Mouse (Mus musculus): ENCODE results near the gene Lrp5. TPM values are rescaled to one million over a fixed set of nuclear protein-coding genes. Genes with fewer than 3 reads are reported as not detected.
A peak's percentile ranks its signal among the peaks of the same experiment; 100 is the strongest.
"Not testable (repeated sequence)": the region's sequence is repeated elsewhere in the genome, so short reads cannot be mapped to it uniquely, and the experiment has no call there.

The Lrp5 gene
- polyA plus RNA-seq, 1 experiment from 2014 or later, result 5.2 TPM

GRCm38 (mm10) chr19:3589968-3590367 is 96.4 kb downstream of the Lrp5 start:
- H3K36me3 ChIP-seq (replicated peaks; ENCODE audit: control insufficient read depth, insufficient read depth, low read depth, low read length), result peaks cover 8% of the 10 kb centered on the region

GRCm38 (mm10) chr19:3589547-3589946 is 96.8 kb downstream of the Lrp5 start:
- Histone ChIP-seq H3K9ac (replicated peaks; ENCODE audit: low read length) (no peak overlapping the region), H3K4me1 (ENCODE audit: control insufficient read depth, insufficient read depth, low read length) (no peaks in the 10 kb centered on the region), H3K27ac (replicated peaks; ENCODE audit: low read depth, low read length) (no peak overlapping the region), H3K9me3 (replicated peaks; ENCODE audit: control insufficient read depth, low read length) (no peaks in the 10 kb centered on the region), H3K4me3 (ENCODE audit: low read depth, low read length) (no peak overlapping the region), H3K36me3 (replicated peaks; ENCODE audit: control insufficient read depth, insufficient read depth, low read depth, low read length) (peaks cover 8% of the 10 kb centered on the region), H3K27me3 (ENCODE audit: control insufficient read depth, insufficient read depth, low read length) (no peaks in the 10 kb centered on the region), H3K4me2 (ENCODE audit: low read depth, low read length) (no peak overlapping the region)
- ATAC-seq (replicated peaks; ENCODE audit: insufficient number of reproducible peaks, low FRiP score, low TSS enrichment, low read depth) (no peak), DNase-seq (ENCODE audit: low spot score) (no peak)
- WGBS, result 87% methylated on average over 5 of the region's 5 CpGs

More at GRCm38 (mm10) chr19:3589968-3590367, 96.4 kb downstream of the Lrp5 start:
- no peaks in the 10 kb centered on the region for H3K9me3 ChIP-seq (replicated peaks; ENCODE audit: control insufficient read depth, low read length)
- H3K27ac ChIP-seq (replicated peaks; ENCODE audit: low read depth, low read length), result no peak overlapping the region
- H3K9ac ChIP-seq (replicated peaks; ENCODE audit: low read length), result no peak overlapping the region
- ATAC-seq (replicated peaks; ENCODE audit: insufficient number of reproducible peaks, low FRiP score, low TSS enrichment, low read depth), result no peak
- no peaks in the 10 kb centered on the region for H3K4me1 ChIP-seq (ENCODE audit: control insufficient read depth, insufficient read depth, low read length)
- WGBS, result over 99% methylated on average over 4 of the region's 4 CpGs
- H3K4me2 ChIP-seq (ENCODE audit: low read depth, low read length), result no peak overlapping the region
- DNase-seq (ENCODE audit: low spot score), result no peak
- no peak overlapping the region for H3K4me3 ChIP-seq (ENCODE audit: low read depth, low read length)
- no peaks in the 10 kb centered on the region for H3K27me3 ChIP-seq (ENCODE audit: control insufficient read depth, insufficient read depth, low read length)

GRCm38 (mm10) chr19:3587729-3588128 is 98.6 kb downstream of the Lrp5 start:
- DNase-seq (ENCODE audit: low spot score), result peak; percentile 11
- not testable (repeated sequence) for H3K36me3 ChIP-seq (replicated peaks; ENCODE audit: control insufficient read depth, insufficient read depth, low read depth, low read length); H3K4me1 ChIP-seq (ENCODE audit: control insufficient read depth, insufficient read depth, low read length); H3K9me3 ChIP-seq (replicated peaks; ENCODE audit: control insufficient read depth, low read length); H3K27me3 ChIP-seq (ENCODE audit: control insufficient read depth, insufficient read depth, low read length); H3K4me2 ChIP-seq (ENCODE audit: low read depth, low read length); H3K27ac ChIP-seq (replicated peaks; ENCODE audit: low read depth, low read length); ATAC-seq (replicated peaks; ENCODE audit: insufficient number of reproducible peaks, low FRiP score, low TSS enrichment, low read depth); H3K9ac ChIP-seq (replicated peaks; ENCODE audit: low read length); H3K4me3 ChIP-seq (ENCODE audit: low read depth, low read length)
- 92% methylated on average over 5 of the region's 5 CpGs for WGBS

- peaks cover 8% of the 10 kb centered on the region for H3K36me3 ChIP-seq (replicated peaks; ENCODE audit: control insufficient read depth, insufficient read depth, low read depth, low read length)
- WGBS, result 48% methylated on average over 1 of the region's 1 CpGs
- H3K4me1 ChIP-seq (ENCODE audit: control insufficient read depth, insufficient read depth, low read length), result no peaks in the 10 kb centered on the region
- peak; percentile 58 for DNase-seq (ENCODE audit: low spot score)
- H3K27ac ChIP-seq (replicated peaks; ENCODE audit: low read depth, low read length), result no peak overlapping the region
- H3K9ac ChIP-seq (replicated peaks; ENCODE audit: low read length), result no peak overlapping the region
- no peak overlapping the region for H3K4me3 ChIP-seq (ENCODE audit: low read depth, low read length)
- no peak for ATAC-seq (replicated peaks; ENCODE audit: insufficient number of reproducible peaks, low FRiP score, low TSS enrichment, low read depth)
- no peaks in the 10 kb centered on the region for H3K27me3 ChIP-seq (ENCODE audit: control insufficient read depth, insufficient read depth, low read length)
- no peak overlapping the region for H3K4me2 ChIP-seq (ENCODE audit: low read depth, low read length)
- H3K9me3 ChIP-seq (replicated peaks; ENCODE audit: control insufficient read depth, low read length), result no peaks in the 10 kb centered on the region
Measured at GRCm38 (mm10) chr19:3586540-3586939, 99.8 kb downstream of the Lrp5 start.

DNA sequence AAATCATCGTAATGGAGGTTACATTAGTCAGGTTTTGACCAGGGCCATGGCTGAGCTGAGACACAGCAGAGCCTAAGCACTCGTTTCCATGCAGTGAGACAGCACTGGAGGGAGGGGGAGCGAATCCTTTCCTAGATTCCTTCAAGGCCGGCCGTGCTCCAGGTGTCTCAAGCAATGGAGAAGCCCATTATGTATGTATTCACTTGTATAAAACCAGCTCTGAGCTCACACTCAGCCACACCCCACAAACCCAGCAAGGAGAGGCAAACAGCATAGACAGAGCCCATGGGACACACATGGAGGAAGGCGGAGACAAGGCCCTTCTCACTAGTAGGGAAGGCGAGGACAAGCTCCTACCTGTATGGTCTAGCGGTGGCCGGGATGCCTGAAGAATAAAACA is 100.3 kb downstream of the Lrp5 start:
- H3K9ac ChIP-seq (replicated peaks; ENCODE audit: low read length), result no peak overlapping the region
- WGBS, result 95% methylated on average over 9 of the region's 9 CpGs
- no peaks in the 10 kb centered on the region for H3K27me3 ChIP-seq (ENCODE audit: control insufficient read depth, insufficient read depth, low read length)
- H3K4me3 ChIP-seq (ENCODE audit: low read depth, low read length), result no peak overlapping the region
- peaks cover 8% of the 10 kb centered on the region for H3K36me3 ChIP-seq (replicated peaks; ENCODE audit: control insufficient read depth, insufficient read depth, low read depth, low read length)
- ATAC-seq (replicated peaks; ENCODE audit: insufficient number of reproducible peaks, low FRiP score, low TSS enrichment, low read depth) (no peak), DNase-seq (ENCODE audit: low spot score) (no peak)
- H3K4me1 ChIP-seq (ENCODE audit: control insufficient read depth, insufficient read depth, low read length), result no peaks in the 10 kb centered on the region
- no peak overlapping the region for H3K4me2 ChIP-seq (ENCODE audit: low read depth, low read length)
- no peak overlapping the region for H3K27ac ChIP-seq (replicated peaks; ENCODE audit: low read depth, low read length)
- H3K9me3 ChIP-seq (replicated peaks; ENCODE audit: control insufficient read depth, low read length), result no peaks in the 10 kb centered on the region

DNA sequence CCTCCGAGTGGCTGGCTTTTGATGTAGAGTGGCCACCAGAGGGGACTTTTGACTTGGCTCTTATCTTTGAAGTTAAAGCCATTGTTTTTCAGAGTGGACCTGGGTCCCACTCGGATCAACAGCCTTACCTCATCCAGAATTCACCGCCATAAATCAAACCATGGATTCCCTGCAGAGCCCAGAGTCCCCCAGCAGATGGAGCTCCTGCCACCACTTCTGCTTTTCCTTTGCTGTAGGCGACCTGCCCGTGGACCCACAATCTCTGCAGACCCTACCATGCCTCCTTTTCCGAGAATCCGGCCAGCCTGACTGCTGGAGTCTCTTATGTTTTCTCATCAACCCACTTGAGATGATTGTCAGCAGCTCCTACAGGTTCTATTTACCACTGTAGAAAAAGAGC is 105.0 kb downstream of the Lrp5 start:
- ATAC-seq (replicated peaks; ENCODE audit: insufficient number of reproducible peaks, low FRiP score, low TSS enrichment, low read depth) (no peak), DNase-seq (ENCODE audit: low spot score) (peak; percentile 63)
- WGBS, result 28% methylated on average over 7 of the region's 7 CpGs
- H3K9ac ChIP-seq (replicated peaks; ENCODE audit: low read length), result no peak overlapping the region
- no peak overlapping the region for H3K4me3 ChIP-seq (ENCODE audit: low read depth, low read length)
- no peaks in the 10 kb centered on the region for H3K9me3 ChIP-seq (replicated peaks; ENCODE audit: control insufficient read depth, low read length)
- H3K27me3 ChIP-seq (ENCODE audit: control insufficient read depth, insufficient read depth, low read length), result no peaks in the 10 kb centered on the region
- H3K27ac ChIP-seq (replicated peaks; ENCODE audit: low read depth, low read length), result no peak overlapping the region
- H3K4me1 ChIP-seq (ENCODE audit: control insufficient read depth, insufficient read depth, low read length), result no peaks in the 10 kb centered on the region
- no peak overlapping the region for H3K4me2 ChIP-seq (ENCODE audit: low read depth, low read length)
- no peaks in the 10 kb centered on the region; the same call in 1 of the 2 replicates for H3K36me3 ChIP-seq (replicated peaks; ENCODE audit: control insufficient read depth, insufficient read depth, low read depth, low read length)

DNA sequence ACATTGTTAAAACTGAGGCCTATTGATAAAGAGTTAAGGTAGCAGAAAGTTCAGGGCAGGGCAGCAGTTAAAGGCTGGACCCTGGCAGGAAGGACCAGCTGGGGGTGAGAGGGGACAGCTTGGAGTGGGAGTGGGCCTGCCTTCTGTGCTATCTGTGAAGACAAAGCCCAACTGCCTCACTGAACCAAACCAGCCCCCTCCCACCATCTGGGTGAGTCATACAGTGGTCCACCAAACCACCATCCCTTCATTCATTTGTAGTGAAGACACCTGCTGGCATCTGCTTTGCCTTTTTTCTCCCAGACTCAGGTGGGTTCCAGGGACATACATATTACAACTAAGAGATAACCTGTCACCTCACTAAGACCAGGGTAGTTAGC is 108.5 kb downstream of the Lrp5 start:
- H3K9me3 ChIP-seq (replicated peaks; ENCODE audit: control insufficient read depth, low read length), result no peaks in the 10 kb centered on the region
- DNase-seq (ENCODE audit: low spot score), result no peak
- H3K4me2 ChIP-seq (ENCODE audit: low read depth, low read length), result no peak overlapping the region
- no peaks in the 10 kb centered on the region for H3K27me3 ChIP-seq (ENCODE audit: control insufficient read depth, insufficient read depth, low read length)
- ATAC-seq (replicated peaks; ENCODE audit: insufficient number of reproducible peaks, low FRiP score, low TSS enrichment, low read depth), result no peak
- H3K9ac ChIP-seq (replicated peaks; ENCODE audit: low read length), result no peak overlapping the region
- no peak overlapping the region for H3K27ac ChIP-seq (replicated peaks; ENCODE audit: low read depth, low read length)
- H3K4me3 ChIP-seq (ENCODE audit: low read depth, low read length), result no peak overlapping the region
- no peaks in the 10 kb centered on the region for H3K4me1 ChIP-seq (ENCODE audit: control insufficient read depth, insufficient read depth, low read length)
- H3K36me3 ChIP-seq (replicated peaks; ENCODE audit: control insufficient read depth, insufficient read depth, low read depth, low read length), result no peaks in the 10 kb centered on the region

- Histone ChIP-seq H3K9ac (replicated peaks; ENCODE audit: low read length) (no peak overlapping the region), H3K27me3 (ENCODE audit: control insufficient read depth, insufficient read depth, low read length) (no peaks in the 10 kb centered on the region), H3K36me3 (replicated peaks; ENCODE audit: control insufficient read depth, insufficient read depth, low read depth, low read length) (no peaks in the 10 kb centered on the region), H3K4me2 (ENCODE audit: low read depth, low read length) (no peak overlapping the region), H3K4me1 (ENCODE audit: control insufficient read depth, insufficient read depth, low read length) (no peaks in the 10 kb centered on the region), H3K27ac (replicated peaks; ENCODE audit: low read depth, low read length) (no peak overlapping the region), H3K4me3 (ENCODE audit: low read depth, low read length) (no peak overlapping the region), H3K9me3 (replicated peaks; ENCODE audit: control insufficient read depth, low read length) (no peaks in the 10 kb centered on the region)
- ATAC-seq (replicated peaks; ENCODE audit: insufficient number of reproducible peaks, low FRiP score, low TSS enrichment, low read depth) (no peak), DNase-seq (ENCODE audit: low spot score) (no peak)
- WGBS, result 86% methylated on average over 4 of the region's 4 CpGs
Measured at GRCm38 (mm10) chr19:3577265-3577910, 109.0 kb downstream of the Lrp5 start.

Measured in embryonic facial prominence, embryonic 11.5 days (tissue).